Mouse (Mus musculus) midbrain, embryonic 13.5 days (tissue): Measurements from ENCODE around the gene Chd6. TPM values are rescaled to one million over a fixed set of nuclear protein-coding genes. Genes with fewer than 3 reads are reported as not detected.

Source experiments
- polyA plus RNA-seq: library from polyadenylated mRNA; unstranded; fragments of >200 nt; fragmentation: Nextera tagmentation; extraction: Ambion mirVana; gene quantifications from 2 replicates; pipeline ENCODE4 v1.2.1, GENCODE M21; 2015

Gene Chd6
- polyA plus RNA-seq, 1 experiment from 2014 or later = 42.6 TPM

Other genes with a start within 250 kb of the Chd6 start
- gene Zhx3, start 236.1 kb downstream of the Chd6 start, polyA plus RNA-seq = 17.1 TPM in 2 replicates
- gene Lpin3, start 228.4 kb downstream of the Chd6 start, polyA plus RNA-seq = 0.24 and 0.38 TPM in 2 replicates
- 0.98 and 1.2 TPM in 2 replicates for gene Emilin3, start 196.7 kb downstream of the Chd6 start, polyA plus RNA-seq